Mouse (Mus musculus): ENCODE results near the gene Pax3.

Pax3 gene

GRCm38 (mm10) chr1:78057939-78058338 lies 139.0 kb downstream of the Pax3 start:
- no peak for DNase-seq

GRCm38 (mm10) chr1:78053677-78054076 lies 143.3 kb downstream of the Pax3 start:
- no peak for DNase-seq

All from thymus, adult 18-20 months (tissue).